Mouse (Mus musculus) thymus, adult 2 months (tissue): ENCODE data around the gene Lnx1. TPM values are rescaled to one million over a fixed set of nuclear protein-coding genes. Genes with fewer than 3 reads are reported as not detected.

Experiments used
- DNase-seq: peaks from one replicate; pipeline ENCODE4 v3.0.0; 2021
- H3K27ac ChIP-seq: fragments of 200-500 bp; 2 replicates; pipeline ENCODE4 v1.5.1; 2012; ENCODE audit warnings: low read length, control low read depth; ENCODE audit not compliant: control insufficient read depth, insufficient read depth
- H3K27me3 ChIP-seq: fragments of 200-500 bp; 2 replicates; pipeline ENCODE4 v1.6.1; 2012; ENCODE audit warnings: mild to moderate bottlenecking, low read length, moderate library complexity, mixed read lengths; ENCODE audit not compliant: control insufficient read depth, insufficient read depth
- H3K36me3 ChIP-seq: fragments of 200-500 bp; 2 replicates; pipeline ENCODE4 v1.6.1; 2012; ENCODE audit warnings: mild to moderate bottlenecking, low read length, moderate library complexity; ENCODE audit not compliant: control insufficient read depth, insufficient read depth
- H3K4me1 ChIP-seq: fragments of 200-500 bp; replicated peaks from 2 replicates; pipeline ENCODE4 v1.6.1; 2012; ENCODE audit warnings: low read length; ENCODE audit not compliant: control insufficient read depth, insufficient read depth
- H3K4me3 ChIP-seq: fragments of 200-500 bp; 2 replicates; pipeline ENCODE4 v1.5.1; 2012; ENCODE audit warnings: mild to moderate bottlenecking, low read length, control low read depth, moderate library complexity; ENCODE audit not compliant: control insufficient read depth, insufficient read depth
- CTCF ChIP-seq: fragments of 200-500 bp; IDR thresholded peaks from 2 replicates; pipeline ENCODE4 v1.5.1; 2012; ENCODE audit warnings: mild to moderate bottlenecking, control low read depth, low read length, moderate library complexity, borderline replicate concordance; ENCODE audit not compliant: control insufficient read depth, poor library complexity, insufficient read depth; ENCODE audit errors: extremely low read depth
- POLR2A ChIP-seq: fragments of 200-500 bp; IDR thresholded peaks from 2 replicates; pipeline ENCODE4 v1.6.1; 2012; ENCODE audit warnings: mild to moderate bottlenecking, low read length, control low read depth, moderate library complexity; ENCODE audit not compliant: control insufficient read depth, poor library complexity, insufficient read depth; ENCODE audit errors: extremely low read depth
- WGBS: fragments of 180-500 bp; shearing (Covaris S2); methylation state at CpG from one replicate; pipeline ENCODE4 v1.1.7; 2018; 5-methylcytosine and 5-hydroxymethylcytosine counted together
- polyA plus RNA-seq: library from polyadenylated mRNA; depleted of rRNA; stranded (reverse); fragments of >200 nt; gene quantifications from 2 replicates; pipeline ENCODE4 v1.2.3, GENCODE M21; 2012

Gene Lnx1
- polyA plus RNA-seq, 1 experiment = 1.6 TPM

DNA sequence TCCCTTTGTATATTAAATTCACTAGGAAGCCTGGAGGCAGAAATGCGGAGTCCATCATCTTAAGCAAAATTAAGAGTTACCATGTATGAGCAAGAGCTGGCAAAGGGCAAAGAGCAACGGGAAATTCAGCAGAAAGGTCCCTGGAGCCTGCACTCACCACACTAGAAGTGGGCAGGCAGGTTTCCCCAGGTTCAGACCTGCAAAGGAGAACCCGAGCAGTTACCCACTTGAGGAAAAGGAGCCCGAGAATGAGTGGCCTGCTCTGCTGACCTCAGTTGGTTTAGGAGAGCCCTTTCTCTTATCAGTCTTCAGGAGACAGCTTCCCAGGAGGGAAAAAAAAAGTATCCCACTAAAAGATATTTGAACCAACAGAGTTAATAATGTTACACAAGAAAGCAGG lies 99.4 kb downstream of the Lnx1 start:
- WGBS = 93% methylated on average over 4 of the region's 4 CpGs
- Histone ChIP-seq H3K27ac (no peak overlapping the region), H3K4me3 (no peak overlapping the region), H3K27me3 (no peaks in the 10 kb centered on the region), H3K4me1 (no peaks in the 10 kb centered on the region), H3K36me3 (peaks cover 4% of the 10 kb centered on the region)
- no peak for TF ChIP-seq POLR2A
- no peak for DNase-seq

DNA sequence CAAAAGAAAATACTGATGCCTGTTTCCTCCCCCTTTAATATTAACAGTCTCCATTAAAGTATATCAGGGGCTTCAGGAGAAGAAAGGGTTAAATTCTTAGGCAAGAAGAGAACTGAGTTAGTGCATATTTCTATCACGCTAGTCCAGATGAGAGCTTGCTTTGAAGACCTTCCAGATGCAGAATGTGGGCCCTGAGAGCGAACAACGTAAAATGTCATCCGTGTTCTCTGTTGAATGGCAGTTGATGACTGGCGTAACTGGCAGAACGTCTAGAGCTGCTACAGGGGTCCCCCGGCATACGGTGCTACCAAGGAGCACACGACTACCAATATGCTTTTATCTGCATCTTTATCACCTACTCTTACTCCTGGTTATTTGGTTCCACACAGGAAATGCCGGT lies 100.3 kb downstream of the Lnx1 start:
- H3K4me1 ChIP-seq = no peaks in the 10 kb centered on the region
- TF ChIP-seq POLR2A (no peak), CTCF (no peak)
- H3K36me3 ChIP-seq = peaks cover 6% of the 10 kb centered on the region
- no peak overlapping the region for H3K27ac ChIP-seq
- H3K27me3 ChIP-seq = no peaks in the 10 kb centered on the region
- DNase-seq = no peak
- 95% methylated on average over 10 of the region's 10 CpGs for WGBS
- H3K4me3 ChIP-seq = no peak overlapping the region

DNA sequence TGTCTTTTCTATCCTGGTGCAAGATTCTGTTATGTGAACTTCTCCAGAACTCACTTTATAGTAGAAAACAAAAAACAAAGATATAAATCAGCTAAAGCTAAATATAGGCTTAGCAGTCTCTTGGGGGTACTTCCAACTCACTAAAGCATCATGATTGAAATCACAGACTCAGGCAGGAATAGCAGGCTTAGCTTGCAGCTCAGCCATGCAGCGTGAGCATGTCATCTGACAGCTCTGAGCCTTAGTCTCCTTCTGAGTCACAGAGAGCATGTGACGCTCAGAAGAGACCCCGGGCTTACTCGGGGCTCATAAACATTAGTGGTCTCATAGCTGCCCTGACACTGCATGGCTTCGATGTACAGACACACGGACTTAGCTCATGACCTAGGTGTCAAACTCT lies 100.7 kb downstream of the Lnx1 start:
- WGBS = 95% methylated on average over 6 of the region's 6 CpGs

GRCm38 (mm10) chr5:74601171-74601570 lies 101.5 kb downstream of the Lnx1 start:
- TF ChIP-seq POLR2A = no peak
- no peak for TF ChIP-seq CTCF
- WGBS = 89% methylated on average over 3 of the region's 3 CpGs
- DNase-seq = no peak

More for the DNA sequence above, 100.7 kb downstream of the Lnx1 start:
- Histone ChIP-seq H3K4me3 (no peak overlapping the region), H3K4me1 (no peaks in the 10 kb centered on the region), H3K36me3 (peaks cover 10% of the 10 kb centered on the region), H3K27ac (no peak overlapping the region), H3K27me3 (no peaks in the 10 kb centered on the region)
- DNase-seq = no peak
- TF ChIP-seq POLR2A (no peak), CTCF (no peak)

DNA sequence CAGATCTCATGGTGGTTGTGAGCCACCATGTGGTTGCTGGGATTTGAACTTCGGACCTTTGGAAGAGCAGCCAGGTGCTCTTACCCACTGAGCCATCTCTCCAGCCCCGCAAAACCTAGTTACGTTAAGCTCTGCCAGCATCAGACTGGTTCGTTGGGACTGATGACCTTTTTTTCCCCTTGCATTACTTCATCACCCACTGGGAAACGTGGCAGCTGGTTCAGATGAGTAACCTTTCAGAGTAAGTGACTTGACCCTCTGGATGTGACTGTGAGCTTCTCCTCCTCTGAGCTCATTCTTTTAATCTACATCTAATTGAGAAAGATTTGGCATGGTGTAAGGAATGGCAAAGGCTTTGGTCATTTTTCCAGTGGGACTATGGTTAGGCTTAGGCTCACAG lies 102.7 kb downstream of the Lnx1 start:
- no peak for DNase-seq
- no peak overlapping the region for H3K4me3 ChIP-seq
- WGBS = 93% methylated on average over 5 of the region's 5 CpGs
- no peak for TF ChIP-seq POLR2A
- no peak for TF ChIP-seq CTCF
- H3K27ac ChIP-seq = no peak overlapping the region
- H3K36me3 ChIP-seq = peaks cover 26% of the 10 kb centered on the region
- no peaks in the 10 kb centered on the region for H3K27me3 ChIP-seq
- no peaks in the 10 kb centered on the region for H3K4me1 ChIP-seq

More at GRCm38 (mm10) chr5:74601171-74601570, 101.5 kb downstream of the Lnx1 start:
- H3K4me3 ChIP-seq = no peak overlapping the region
- H3K36me3 ChIP-seq = peaks cover 16% of the 10 kb centered on the region
- H3K27ac ChIP-seq = no peak overlapping the region
- no peaks in the 10 kb centered on the region for H3K4me1 ChIP-seq
- H3K27me3 ChIP-seq = no peaks in the 10 kb centered on the region

DNA sequence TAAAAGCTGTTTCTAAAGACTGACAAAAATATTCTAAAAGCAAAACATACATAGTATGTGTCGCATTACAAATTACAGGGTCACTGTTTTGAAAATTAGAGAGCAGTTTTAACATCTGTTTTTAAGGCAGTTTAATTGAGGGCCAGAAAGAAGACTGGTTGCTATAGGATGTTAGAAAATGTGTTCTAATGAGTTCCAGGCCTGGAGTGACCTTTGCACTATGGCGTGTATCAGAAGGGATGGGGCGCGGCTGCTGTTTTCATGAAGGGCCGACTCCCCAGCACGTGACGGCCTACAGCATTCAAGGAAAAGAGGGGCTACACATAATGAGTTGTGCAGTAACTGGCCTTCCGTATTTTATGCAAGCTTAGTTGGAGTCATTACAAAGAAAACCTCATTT lies 109.6 kb downstream of the Lnx1 start:
- DNase-seq = no peak
- Histone ChIP-seq H3K36me3 (peaks cover 69% of the 10 kb centered on the region), H3K4me3 (no peak overlapping the region), H3K27me3 (no peaks in the 10 kb centered on the region), H3K27ac (no peak overlapping the region), H3K4me1 (no peaks in the 10 kb centered on the region)
- no peak for TF ChIP-seq CTCF
- no peak for TF ChIP-seq POLR2A
- 96% methylated on average over 8 of the region's 8 CpGs for WGBS

- DNase-seq = no peak
- no peak overlapping the region for H3K27ac ChIP-seq
- peaks cover 77% of the 10 kb centered on the region for H3K36me3 ChIP-seq
- H3K27me3 ChIP-seq = no peaks in the 10 kb centered on the region
- no peaks in the 10 kb centered on the region for H3K4me1 ChIP-seq
- 97% methylated on average over 5 of the region's 5 CpGs for WGBS
- no peak for TF ChIP-seq CTCF
- no peak for TF ChIP-seq POLR2A
- no peak overlapping the region for H3K4me3 ChIP-seq
Observed at GRCm38 (mm10) chr5:74591413-74591812, 111.3 kb downstream of the Lnx1 start.
